Mouse (Mus musculus) neural tube, embryonic 11.5 days (tissue): Measurements from ENCODE around the gene Ptprg. TPM values are rescaled to one million over a fixed set of nuclear protein-coding genes. Genes with fewer than 3 reads are reported as not detected.
A peak's percentile ranks its signal among the peaks of the same experiment; 100 is the strongest.

Experiments
- ATAC-seq: fragments of 200-750 bp; cut with Nextera tagmentation; 2 replicates; pipeline ENCODE4 v1.8.0; 2017; ENCODE audit warnings: moderate number of reproducible peaks, mild to moderate bottlenecking, moderate TSS enrichment, moderate library complexity; ENCODE audit not compliant: insufficient read depth, low FRiP score, low TSS enrichment
- DNase-seq: peaks from one replicate; pipeline ENCODE4 v3.0.0-alpha.2; 2015; ENCODE audit warnings: low spot score
- H3K27ac ChIP-seq: fragments of 300-500 bp; sonication (generic); 2 replicates; pipeline ENCODE4 v1.5.1; 2014; ENCODE audit warnings: low read depth, mild to moderate bottlenecking, low read length
- H3K27me3 ChIP-seq: fragments of 300-500 bp; sonication (generic); 2 replicates; pipeline ENCODE4 v1.6.1; 2014; ENCODE audit warnings: mild to moderate bottlenecking, low read length, mixed read lengths; ENCODE audit not compliant: control insufficient read depth, insufficient read depth
- H3K36me3 ChIP-seq: fragments of 300-500 bp; sonication (generic); 2 replicates; pipeline ENCODE4 v1.6.1; 2014; ENCODE audit warnings: mild to moderate bottlenecking, low read length, moderate library complexity, mixed read lengths; ENCODE audit not compliant: control insufficient read depth, insufficient read depth
- H3K4me1 ChIP-seq: fragments of 300-500 bp; sonication (generic); 2 replicates; pipeline ENCODE4 v1.6.1; 2014; ENCODE audit warnings: low read length, mixed read lengths; ENCODE audit not compliant: control insufficient read depth, insufficient read depth
- H3K4me2 ChIP-seq: fragments of 300-500 bp; sonication (generic); 2 replicates; pipeline ENCODE4 v1.6.1; 2014; ENCODE audit warnings: low read depth, mild to moderate bottlenecking, moderate library complexity
- H3K4me3 ChIP-seq: fragments of 300-500 bp; sonication (generic); 2 replicates; pipeline ENCODE4 v1.5.1; 2014; ENCODE audit warnings: low read depth, low read length
- H3K9ac ChIP-seq: fragments of 300-500 bp; sonication (generic); 2 replicates; pipeline ENCODE4 v1.6.1; 2014; ENCODE audit warnings: mild to moderate bottlenecking, low read length
- H3K9me3 ChIP-seq: fragments of 300-500 bp; sonication (generic); 2 replicates; pipeline ENCODE4 v1.6.1; 2016; ENCODE audit warnings: low read length; ENCODE audit not compliant: control insufficient read depth
- WGBS: fragments of 180-500 bp; shearing (Covaris S2); extraction: QIAGEN DNeasy Blood & Tissue Kit; methylation state at CpG from one replicate; pipeline ENCODE4 v1.1.7; 2014; 5-methylcytosine and 5-hydroxymethylcytosine counted together
- polyA plus RNA-seq: library from polyadenylated mRNA; unstranded; fragments of >200 nt; fragmentation: Nextera tagmentation; extraction: Ambion mirVana; gene quantifications from 2 replicates; pipeline ENCODE4 v1.2.1, GENCODE M21; 2014

Ptprg gene
- polyA plus RNA-seq, 1 experiment from 2014 or later, result 40.8 TPM

DNA sequence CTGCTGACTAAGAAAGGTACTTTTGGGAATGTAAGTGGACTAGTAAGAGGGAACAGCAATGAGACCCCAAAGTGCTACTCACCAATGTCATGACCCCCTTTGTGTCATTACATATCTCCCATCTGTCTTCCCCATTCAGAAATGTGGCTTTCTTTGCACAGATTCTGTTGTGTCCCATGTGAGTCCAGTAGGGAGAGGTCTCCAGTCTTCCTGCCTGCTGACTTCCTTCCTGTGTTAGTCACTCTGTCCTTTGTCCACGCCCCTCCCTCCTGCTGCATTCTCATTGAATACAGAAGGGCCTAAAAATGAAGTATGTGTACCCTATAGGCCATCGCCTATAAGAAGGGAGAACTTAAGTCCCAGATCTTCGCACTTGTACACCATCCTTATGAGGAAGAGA is 571.4 kb downstream of the Ptprg start:
- H3K9me3 ChIP-seq, result no peaks in the 10 kb centered on the region
- no peak overlapping the region for H3K4me2 ChIP-seq
- no peak overlapping the region for H3K4me3 ChIP-seq
- H3K36me3 ChIP-seq, result no peaks in the 10 kb centered on the region
- H3K4me1 ChIP-seq, result no peaks in the 10 kb centered on the region
- 83% methylated on average over 3 of the region's 3 CpGs for WGBS
- DNase-seq (no peak), ATAC-seq (no peak)
- no peaks in the 10 kb centered on the region for H3K27me3 ChIP-seq
- no peak overlapping the region for H3K27ac ChIP-seq
- H3K9ac ChIP-seq, result no peak overlapping the region

- ATAC-seq, result no peak
- no peaks in the 10 kb centered on the region for H3K4me1 ChIP-seq
- no peaks in the 10 kb centered on the region for H3K36me3 ChIP-seq
Observed at GRCm38 (mm10) chr14:12127951-12128350, 574.6 kb downstream of the Ptprg start.

DNA sequence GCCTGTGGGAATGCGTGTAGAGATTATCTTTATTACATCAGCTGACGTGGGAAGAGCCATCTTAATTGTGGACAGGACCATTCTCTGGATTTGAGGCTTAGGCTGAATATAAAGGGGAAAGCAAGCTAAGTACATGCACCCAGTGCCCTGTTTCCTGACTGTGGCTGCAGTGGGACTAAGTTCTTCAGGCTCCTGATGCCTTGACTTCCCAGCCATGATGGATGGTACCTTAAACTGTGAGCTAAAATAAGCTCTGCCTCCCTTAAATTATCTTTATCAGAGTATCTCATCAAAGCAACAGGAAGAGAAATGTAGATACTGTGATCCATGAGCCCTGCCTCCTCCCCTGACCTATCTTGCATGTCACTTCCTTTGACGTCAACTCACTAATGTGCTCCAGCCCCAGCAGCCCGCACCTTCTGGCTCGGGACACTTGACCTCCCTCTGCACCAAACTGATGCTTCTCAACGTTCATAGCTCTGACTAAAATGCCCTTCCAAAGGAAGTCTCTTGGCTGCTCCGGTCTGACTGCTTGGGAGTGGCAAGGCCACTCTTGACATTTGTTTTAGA is 578.8 kb downstream of the Ptprg start:
- Histone ChIP-seq H3K36me3 (no peaks in the 10 kb centered on the region), H3K4me3 (no peak overlapping the region), H3K9me3 (no peaks in the 10 kb centered on the region), H3K27ac (no peak overlapping the region), H3K27me3 (no peaks in the 10 kb centered on the region), H3K4me2 (no peak overlapping the region), H3K4me1 (no peaks in the 10 kb centered on the region), H3K9ac (no peak overlapping the region)
- ATAC-seq (no peak), DNase-seq (no peak)
- WGBS, result 79% methylated on average over 7 of the region's 7 CpGs

More at GRCm38 (mm10) chr14:12127951-12128350, 574.6 kb downstream of the Ptprg start:
- no peaks in the 10 kb centered on the region for H3K27me3 ChIP-seq
- H3K4me2 ChIP-seq, result no peak overlapping the region
- no peak overlapping the region for H3K9ac ChIP-seq
- H3K9me3 ChIP-seq, result no peaks in the 10 kb centered on the region
- H3K27ac ChIP-seq, result no peak overlapping the region
- WGBS, result 80% methylated on average over 3 of the region's 3 CpGs
- no peak overlapping the region for H3K4me3 ChIP-seq
- no peak for DNase-seq

DNA sequence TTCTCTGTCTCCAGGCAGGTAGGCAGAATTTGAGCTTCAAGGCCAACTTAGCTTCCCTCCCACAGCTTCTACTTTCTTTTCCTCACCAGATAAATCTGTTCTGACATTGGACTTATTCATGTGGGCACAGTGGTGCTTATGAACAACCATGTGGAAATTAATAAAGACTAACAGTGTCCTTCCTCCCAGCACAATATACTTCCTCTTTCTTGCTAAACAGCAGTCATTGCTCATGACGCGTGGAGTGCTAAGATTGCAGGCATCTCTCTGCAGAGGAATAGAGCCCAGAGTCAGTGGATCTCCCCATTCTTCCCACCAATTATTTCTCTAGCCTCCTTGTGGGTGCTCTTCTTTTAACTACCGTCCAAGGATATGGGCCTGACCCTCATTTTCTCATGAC is 579.8 kb downstream of the Ptprg start:
- 95% methylated on average over 3 of the region's 3 CpGs for WGBS
- no peak overlapping the region for H3K4me3 ChIP-seq
- DNase-seq, result no peak
- no peaks in the 10 kb centered on the region for H3K9me3 ChIP-seq
- no peak overlapping the region for H3K9ac ChIP-seq
- no peak overlapping the region for H3K4me2 ChIP-seq
- no peaks in the 10 kb centered on the region for H3K4me1 ChIP-seq
- no peaks in the 10 kb centered on the region for H3K36me3 ChIP-seq
- H3K27me3 ChIP-seq, result no peaks in the 10 kb centered on the region
- ATAC-seq, result no peak
- no peak overlapping the region for H3K27ac ChIP-seq

DNA sequence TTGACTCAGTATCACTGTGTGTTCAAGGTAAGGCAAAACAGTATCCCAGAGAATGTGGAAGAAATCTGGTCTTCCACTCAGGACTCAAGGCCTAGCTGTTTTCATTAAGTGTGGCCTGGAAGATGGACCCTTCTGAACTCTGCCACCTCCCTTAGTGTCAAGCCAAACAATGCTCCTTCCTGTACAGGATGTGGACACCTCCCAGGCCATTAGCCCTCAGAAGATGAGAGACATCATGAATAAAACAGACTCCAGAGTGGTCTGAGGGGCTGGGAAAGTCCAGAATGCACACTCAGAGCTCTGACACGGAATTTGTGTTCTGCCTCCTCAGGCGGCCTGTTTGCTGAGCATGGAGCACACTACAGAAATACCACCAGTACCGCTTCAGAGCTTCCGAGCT is 581.2 kb downstream of the Ptprg start:
- Histone ChIP-seq H3K4me3 (no peak overlapping the region), H3K9me3 (no peaks in the 10 kb centered on the region), H3K27ac (no peak overlapping the region), H3K9ac (no peak overlapping the region), H3K4me1 (no peaks in the 10 kb centered on the region), H3K36me3 (no peaks in the 10 kb centered on the region), H3K27me3 (no peaks in the 10 kb centered on the region), H3K4me2 (no peak overlapping the region)
- DNase-seq (no peak), ATAC-seq (no peak)
- WGBS, result 86% methylated on average over 4 of the region's 4 CpGs

DNA sequence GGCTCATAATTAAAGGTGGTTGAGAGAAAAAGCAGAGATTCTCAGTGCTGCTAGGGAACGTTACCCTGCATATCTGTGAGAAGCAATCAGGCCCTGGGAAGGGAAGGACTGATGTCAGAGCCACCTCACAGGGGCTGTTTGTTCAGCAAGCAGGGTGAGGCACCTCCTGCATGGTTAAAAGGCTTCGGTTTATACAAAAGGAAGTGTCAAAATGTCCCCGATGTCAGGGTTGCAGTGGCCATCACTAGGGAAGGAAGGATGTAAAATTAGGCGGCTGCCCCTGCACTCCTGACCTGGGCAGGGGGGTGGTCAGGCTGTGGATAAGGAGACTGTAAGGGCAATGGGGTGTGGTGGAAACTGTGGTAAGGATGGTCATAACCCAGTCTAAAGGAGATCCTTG is 583.2 kb downstream of the Ptprg start:
- Histone ChIP-seq H3K27ac (no peak overlapping the region), H3K27me3 (no peaks in the 10 kb centered on the region), H3K36me3 (no peaks in the 10 kb centered on the region), H3K4me3 (no peak overlapping the region), H3K4me1 (no peaks in the 10 kb centered on the region), H3K4me2 (no peak overlapping the region), H3K9me3 (no peaks in the 10 kb centered on the region), H3K9ac (no peak overlapping the region)
- DNase-seq, result no peak
- 66% methylated on average over 4 of the region's 4 CpGs for WGBS
- no peak for ATAC-seq

- Histone ChIP-seq H3K4me2 (no peak overlapping the region), H3K27ac (no peak overlapping the region), H3K27me3 (no peaks in the 10 kb centered on the region), H3K36me3 (no peaks in the 10 kb centered on the region), H3K4me3 (no peak overlapping the region), H3K9ac (no peak overlapping the region), H3K4me1 (peaks cover 5% of the 10 kb centered on the region), H3K9me3 (no peaks in the 10 kb centered on the region)
- 48% methylated on average over 18 of the region's 18 CpGs for WGBS
- DNase-seq, result peak; percentile 68
- peak; percentile 64 for ATAC-seq
Observed at GRCm38 (mm10) chr14:12139643-12140481, 586.5 kb downstream of the Ptprg start.

GRCm38 (mm10) chr14:12143941-12144485 is 590.7 kb downstream of the Ptprg start:
- no peak for ATAC-seq
- no peak for DNase-seq
- H3K27me3 ChIP-seq, result no peaks in the 10 kb centered on the region

DNA sequence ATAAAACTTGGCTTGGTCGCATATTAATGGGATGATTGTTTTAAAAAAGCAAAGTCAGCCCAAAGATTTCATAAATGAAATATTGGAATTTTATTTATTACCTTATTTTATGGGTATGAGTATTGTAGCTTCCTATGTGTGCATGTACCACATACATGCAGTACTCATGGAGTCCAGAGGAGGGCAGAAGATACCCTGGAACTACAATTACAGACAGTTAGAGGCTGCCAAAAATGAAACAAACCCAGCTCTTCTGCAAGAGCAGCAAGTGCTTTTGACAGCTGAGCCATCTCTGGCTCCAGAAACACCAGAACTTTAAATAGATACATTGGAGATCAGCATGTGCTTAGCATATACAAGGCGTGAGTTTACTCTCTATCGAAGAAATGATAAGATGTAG is 592.6 kb downstream of the Ptprg start:
- no peaks in the 10 kb centered on the region for H3K9me3 ChIP-seq
- no peak overlapping the region for H3K4me3 ChIP-seq
- WGBS, result 97% methylated on average over 3 of the region's 3 CpGs
- H3K9ac ChIP-seq, result no peak overlapping the region
- H3K4me1 ChIP-seq, result peaks cover 5% of the 10 kb centered on the region
- H3K36me3 ChIP-seq, result no peaks in the 10 kb centered on the region
- no peak overlapping the region for H3K27ac ChIP-seq
- H3K27me3 ChIP-seq, result no peaks in the 10 kb centered on the region
- DNase-seq (no peak), ATAC-seq (no peak)
- H3K4me2 ChIP-seq, result no peak overlapping the region

More at GRCm38 (mm10) chr14:12143941-12144485, 590.7 kb downstream of the Ptprg start:
- Histone ChIP-seq H3K4me3 (no peak overlapping the region), H3K9ac (no peak overlapping the region), H3K4me1 (peaks cover 5% of the 10 kb centered on the region), H3K27ac (no peak overlapping the region), H3K4me2 (no peak overlapping the region), H3K36me3 (no peaks in the 10 kb centered on the region), H3K9me3 (no peaks in the 10 kb centered on the region)
- WGBS, result 43% methylated on average over 8 of the region's 8 CpGs
